19 mouse cellular contexts compared by ENCODE assay signal in the genomic region with DNA sequence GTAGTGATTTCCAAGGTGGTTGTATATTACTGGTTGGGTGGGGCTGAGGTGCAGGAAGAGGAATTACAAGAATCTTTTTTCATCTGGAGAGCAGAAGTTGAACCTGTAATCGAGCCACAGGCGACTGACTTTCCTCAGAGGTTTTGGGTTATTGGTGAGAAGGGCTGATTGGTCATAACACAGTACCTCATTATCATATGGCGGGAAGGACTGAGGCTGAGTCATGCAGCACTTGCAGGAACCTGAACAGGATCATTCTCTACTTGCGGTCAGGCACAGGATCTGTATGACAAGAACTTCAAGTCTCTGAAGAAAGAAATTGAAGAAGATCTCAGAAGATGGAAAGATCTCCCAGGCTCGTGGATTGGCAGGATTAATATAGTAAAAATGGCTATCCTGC.
"Had no signal": no experiment of that assay in that cellular context is flagged by ENCODE, and none has a peak within 500 bp of the region (broad histone marks: within the 10 kb centered on the region; RNA-seq: fewer than 3 reads in every experiment).

No protein-coding gene starts in this region.

- H3K36me3 ChIP-seq: lung, embryonic 15.5 days; midbrain, embryonic 10.5 days; midbrain, embryonic 12.5 days; neural tube, embryonic 13.5 days; neural tube, embryonic 15.5 days; stomach, embryonic 15.5 days had no signal

- H3K4me2 ChIP-seq: lung, embryonic 15.5 days; midbrain, embryonic 12.5 days; neural tube, embryonic 13.5 days; neural tube, embryonic 15.5 days; stomach, embryonic 15.5 days had no signal

- H3K27me3 ChIP-seq: lung, embryonic 15.5 days; midbrain, embryonic 12.5 days; neural tube, embryonic 13.5 days; neural tube, embryonic 15.5 days; stomach, embryonic 15.5 days had no signal

- DNase-seq: liver, postnatal 0 days; lung, adult 2 months; lung, postnatal 14 days; lung, postnatal 36 days; midbrain, embryonic 14.5 days; retina, postnatal 1 day; right cerebral cortex, adult 18-20 months; thymus, adult 2 months; thymus, postnatal 25 days; thymus, postnatal 4 days had no signal

- H3K4me3 ChIP-seq: lung, embryonic 15.5 days; midbrain, embryonic 10.5 days; midbrain, embryonic 12.5 days; myocyte; neural tube, embryonic 13.5 days; neural tube, embryonic 15.5 days; stomach, embryonic 15.5 days had no signal

- H3K4me1 ChIP-seq: lung, embryonic 15.5 days; midbrain, embryonic 10.5 days; midbrain, embryonic 12.5 days; neural tube, embryonic 13.5 days; neural tube, embryonic 15.5 days; stomach, embryonic 15.5 days had no signal

- H3K27ac ChIP-seq: lung, embryonic 15.5 days; macrophage; midbrain, embryonic 10.5 days; midbrain, embryonic 12.5 days; neural tube, embryonic 13.5 days; neural tube, embryonic 15.5 days; stomach, embryonic 15.5 days; stomach, postnatal 0 days had no signal

- H3K9me3 ChIP-seq: lung, embryonic 15.5 days; midbrain, embryonic 10.5 days; midbrain, embryonic 12.5 days; neural tube, embryonic 13.5 days; neural tube, embryonic 15.5 days; stomach, embryonic 15.5 days had no signal

- H3K9ac ChIP-seq: liver, postnatal 0 days; lung, embryonic 15.5 days; midbrain, embryonic 12.5 days; neural tube, embryonic 13.5 days; neural tube, embryonic 15.5 days; stomach, embryonic 15.5 days had no signal
